Mouse (Mus musculus) frontal cortex, adult (tissue): Measurements from ENCODE around the gene Igfbp7.
A peak's percentile ranks its signal among the peaks of the same experiment; 100 is the strongest.

Source experiments
- ATAC-seq: cut with Nextera tagmentation; 2 replicates; pipeline ENCODE4 v1.9.2; 2017; ENCODE audit warnings: mild to moderate bottlenecking, moderate library complexity, mixed read lengths; ENCODE audit not compliant: low TSS enrichment

Gene Igfbp7

GRCm38 (mm10) chr5:77379434-77380135, 28.3 kb downstream of the Igfbp7 start:
- no peak for ATAC-seq

GRCm38 (mm10) chr5:77378027-77378426, 29.8 kb downstream of the Igfbp7 start:
- ATAC-seq = peak; percentile 54

- ATAC-seq = no peak
Observed at GRCm38 (mm10) chr5:77375546-77375945, 32.3 kb downstream of the Igfbp7 start.

DNA sequence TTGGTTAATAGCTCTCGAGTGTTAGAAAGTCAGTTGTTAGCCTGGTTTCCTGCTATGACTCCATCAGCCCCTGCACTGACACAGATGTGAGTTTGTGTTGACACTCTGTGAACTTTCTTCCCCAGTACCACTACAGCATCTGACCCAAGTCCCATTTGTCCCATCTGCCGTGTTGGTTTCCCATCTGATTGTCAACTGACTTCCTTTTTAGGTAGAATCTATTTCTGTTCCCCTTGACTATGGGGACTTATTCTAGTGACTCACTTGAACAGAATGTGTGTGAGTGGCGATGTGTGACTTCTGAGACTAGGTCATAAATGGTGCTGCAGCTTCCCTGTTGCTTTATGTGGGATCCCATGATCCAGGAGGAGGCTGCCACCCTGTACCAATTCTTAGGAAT, 32.9 kb downstream of the Igfbp7 start:
- peak; percentile 66 for ATAC-seq

- ATAC-seq = no peak
Observed at GRCm38 (mm10) chr5:77372778-77373177, 35.1 kb downstream of the Igfbp7 start.

DNA sequence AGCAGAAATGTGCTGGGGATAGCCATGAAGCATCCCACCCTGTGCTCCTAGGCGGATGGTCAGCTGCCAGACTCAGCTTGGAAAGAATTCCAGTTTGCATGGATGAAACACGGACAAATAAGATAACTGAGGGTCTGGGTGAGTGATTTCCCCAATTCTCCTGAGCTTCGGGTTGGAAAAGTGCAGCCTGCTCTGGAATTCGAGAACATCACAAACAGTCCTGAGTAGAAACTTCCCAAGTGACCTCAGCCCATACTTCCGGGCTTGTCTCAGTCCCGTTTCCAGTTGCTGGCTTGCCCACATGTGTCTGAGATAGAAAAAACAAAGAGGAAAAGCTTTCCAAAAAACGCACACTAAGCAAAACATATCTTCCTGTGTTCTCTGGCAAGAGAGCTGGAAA, 35.6 kb downstream of the Igfbp7 start:
- no peak for ATAC-seq

GRCm38 (mm10) chr5:77370378-77370892, 37.4 kb downstream of the Igfbp7 start:
- ATAC-seq = no peak

- no peak for ATAC-seq
Observed at GRCm38 (mm10) chr5:77369394-77369793, 38.4 kb downstream of the Igfbp7 start.

DNA sequence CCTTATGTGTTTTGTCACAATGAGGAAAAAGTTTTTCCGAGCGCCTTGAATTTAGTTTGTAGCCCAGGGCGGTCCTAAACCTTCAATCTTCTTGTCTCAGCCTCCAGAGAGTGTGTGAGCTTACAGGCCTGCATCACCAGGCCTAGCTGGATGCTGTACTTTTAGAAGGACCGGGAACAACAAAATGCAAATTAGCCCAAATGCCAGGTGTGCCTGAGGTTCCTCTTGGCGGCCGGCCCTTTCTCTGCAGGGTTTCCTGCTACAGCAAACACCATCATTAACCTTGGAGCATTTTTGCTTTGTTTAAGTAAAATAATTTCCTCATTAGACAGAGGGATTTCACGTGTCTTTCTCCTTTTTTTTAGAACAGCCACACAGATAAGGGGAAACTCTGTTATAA, 39.6 kb downstream of the Igfbp7 start:
- ATAC-seq = no peak

DNA sequence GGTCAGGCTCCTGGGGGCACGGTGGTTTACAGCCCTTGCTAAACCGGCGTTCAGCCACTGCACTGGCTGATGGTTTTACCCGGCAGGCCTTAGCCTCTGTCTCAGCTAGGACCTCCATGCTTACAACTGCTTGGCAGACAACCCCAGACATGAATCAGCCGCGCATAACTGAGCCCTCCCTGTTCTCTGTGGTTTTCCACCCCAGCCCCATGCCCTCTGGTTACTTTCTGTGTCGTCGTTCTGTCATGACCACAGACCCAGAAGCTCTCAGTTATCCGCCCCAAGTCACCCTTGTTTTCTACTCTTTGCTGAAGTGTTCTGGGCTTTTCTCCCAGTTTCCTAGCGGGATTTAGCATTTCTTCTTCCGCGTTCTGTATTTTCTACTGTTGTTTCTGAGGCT, 40.2 kb downstream of the Igfbp7 start:
- no peak for ATAC-seq

DNA sequence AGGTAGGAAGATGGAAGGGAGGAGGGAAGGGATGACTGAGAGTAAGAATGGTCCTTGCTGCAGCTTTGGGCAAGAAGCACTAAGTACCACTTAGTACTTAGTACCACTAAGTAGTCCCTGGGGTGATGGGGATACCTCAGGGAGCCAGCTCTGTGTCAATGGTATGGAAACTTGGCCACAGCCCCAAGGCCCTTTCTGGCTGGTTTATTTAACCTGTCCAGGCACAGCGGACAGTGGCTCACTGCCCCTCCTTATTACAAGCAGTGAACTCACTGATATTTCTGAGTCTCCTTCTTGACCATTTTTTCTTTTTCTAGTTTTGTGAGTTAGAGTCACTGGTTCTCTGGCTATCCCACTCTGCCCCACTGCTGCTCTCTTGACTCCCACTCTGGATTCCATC, 40.7 kb downstream of the Igfbp7 start:
- ATAC-seq = no peak

- ATAC-seq = 0 out of 2 replicates have a peak, but pooled peaks have one; percentile 3
Observed at GRCm38 (mm10) chr5:77366313-77366712, 41.5 kb downstream of the Igfbp7 start.

DNA sequence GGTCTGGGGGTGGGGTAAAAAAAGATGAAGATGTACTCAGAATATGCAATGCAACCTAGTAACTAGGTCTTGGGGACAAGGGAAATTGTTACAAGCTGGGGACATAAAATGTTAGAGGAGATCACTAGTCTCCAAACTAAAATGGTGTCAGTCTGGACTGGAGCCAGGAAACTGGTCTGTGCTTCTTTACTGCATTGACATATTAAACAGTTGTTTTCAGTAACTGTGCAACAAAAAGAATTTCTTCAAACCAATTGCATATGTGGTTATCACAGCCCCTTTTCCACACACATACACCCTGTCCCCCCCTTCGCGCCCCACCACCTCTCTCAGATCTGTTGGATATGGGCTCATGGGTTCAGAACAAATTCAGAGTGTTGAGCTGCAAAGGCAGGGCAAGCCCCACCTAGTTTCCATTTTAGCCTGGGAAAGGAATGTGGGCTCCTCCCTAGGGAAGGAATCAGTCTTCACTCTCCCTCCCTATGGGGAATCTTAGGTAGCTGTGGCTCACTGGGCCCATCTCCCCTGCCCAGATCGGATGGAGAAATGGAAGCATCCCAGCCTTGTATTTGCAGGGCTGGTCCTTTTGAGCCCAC, 43.3 kb downstream of the Igfbp7 start:
- no peak for ATAC-seq

GRCm38 (mm10) chr5:77363650-77364049, 44.2 kb downstream of the Igfbp7 start:
- ATAC-seq = peak; percentile 57

DNA sequence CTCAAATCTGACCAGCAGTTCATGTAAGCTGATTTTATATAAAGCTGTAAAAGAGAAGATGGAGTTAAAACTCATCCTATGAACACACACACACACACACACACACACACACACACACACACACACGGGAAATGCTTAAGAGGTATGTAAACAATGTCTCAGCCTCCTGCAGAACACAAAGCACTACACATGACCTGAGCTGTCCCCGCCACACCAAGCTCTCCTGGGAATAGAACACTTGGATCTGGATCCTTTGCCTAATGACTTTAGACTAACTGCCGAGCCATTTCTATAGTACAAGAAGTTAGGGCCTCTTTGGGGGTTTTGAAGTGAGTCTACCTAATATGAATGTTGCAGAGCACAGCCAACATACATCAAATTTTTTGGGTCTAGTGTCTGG, 45.7 kb downstream of the Igfbp7 start:
- no peak for ATAC-seq

GRCm38 (mm10) chr5:77361006-77361405, 46.8 kb downstream of the Igfbp7 start:
- peak; percentile 31; the same call in 1 of the 2 replicates for ATAC-seq

GRCm38 (mm10) chr5:77359971-77360370, 47.9 kb downstream of the Igfbp7 start:
- no peak for ATAC-seq

DNA sequence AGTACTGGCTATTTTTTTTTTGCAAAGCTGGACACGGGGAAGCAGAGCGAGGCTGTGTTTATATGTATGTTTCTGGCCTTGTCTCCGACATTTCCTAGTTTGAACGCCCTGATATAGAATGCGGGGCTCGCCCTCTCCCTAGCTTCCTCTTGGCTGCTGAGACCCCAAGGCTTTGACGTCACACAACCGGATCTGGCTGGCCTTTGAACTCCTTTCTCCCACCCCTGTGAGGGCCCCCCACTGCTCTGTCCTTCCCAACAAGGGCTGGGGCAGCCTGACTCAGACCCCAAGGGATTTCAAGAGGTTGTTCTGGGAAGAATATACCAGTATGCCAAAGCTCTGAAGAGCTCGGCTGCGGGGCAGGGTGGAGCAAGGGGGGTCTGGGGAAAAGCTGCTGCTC, 49.5 kb downstream of the Igfbp7 start:
- no peak for ATAC-seq

DNA sequence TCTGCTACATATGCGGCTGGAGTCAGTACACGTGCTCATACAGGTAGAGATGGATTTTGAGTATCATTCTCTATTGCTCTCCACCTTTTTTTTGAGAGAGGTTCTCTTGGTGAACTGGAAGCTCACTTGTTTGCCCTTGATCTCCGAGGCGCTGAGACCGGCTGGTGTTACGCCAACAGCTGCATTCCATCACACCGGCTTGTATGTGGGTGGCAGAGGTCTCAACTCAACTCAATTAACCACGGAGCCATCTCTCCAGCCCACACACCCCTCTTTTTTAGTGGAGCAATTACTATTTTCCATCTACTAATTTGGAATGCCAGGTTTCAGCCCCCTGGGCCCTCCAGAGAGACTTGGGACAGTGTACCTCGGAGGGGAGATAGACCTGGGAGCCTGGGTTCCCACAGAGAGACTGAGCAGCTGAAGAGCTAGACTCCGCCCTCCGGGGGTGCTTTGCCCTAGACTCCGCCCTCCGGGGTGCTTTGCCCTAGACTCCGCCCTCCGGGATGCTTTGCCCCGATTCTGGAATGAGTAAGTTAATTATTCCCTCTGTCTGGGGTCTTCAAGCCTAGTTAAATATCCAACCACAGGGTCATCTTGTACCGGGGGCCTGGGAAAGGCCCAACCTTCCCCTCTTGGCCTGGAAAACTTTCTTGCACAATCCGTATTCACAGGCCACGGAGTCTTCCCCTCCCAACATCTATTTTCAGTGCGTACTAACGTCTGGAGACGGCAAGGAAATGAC, 50.3 kb downstream of the Igfbp7 start:
- no peak for ATAC-seq

- no peak for ATAC-seq
Observed at GRCm38 (mm10) chr5:77355307-77356265, 52.3 kb downstream of the Igfbp7 start.

DNA sequence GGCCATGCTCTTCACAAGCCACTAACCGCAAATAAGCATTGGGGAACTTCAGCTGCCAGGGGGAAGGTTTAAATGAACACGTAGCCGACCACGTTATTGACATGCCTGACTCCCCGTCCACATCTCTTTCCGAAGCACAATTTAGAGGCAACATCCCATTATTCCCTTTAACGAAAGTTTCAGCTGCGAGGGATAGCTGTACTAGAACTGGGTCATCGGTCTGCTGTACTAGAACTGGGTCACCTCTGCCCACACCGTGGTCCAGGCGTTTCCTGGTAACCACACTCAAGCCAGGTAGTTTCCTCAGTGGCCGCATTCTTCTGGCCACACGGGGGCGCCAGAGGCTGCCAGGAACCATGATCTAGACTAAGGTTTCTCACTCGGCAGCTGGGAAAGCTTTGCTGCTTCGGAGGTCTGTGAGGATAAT, 53.5 kb downstream of the Igfbp7 start:
- ATAC-seq = peak; percentile 87

DNA sequence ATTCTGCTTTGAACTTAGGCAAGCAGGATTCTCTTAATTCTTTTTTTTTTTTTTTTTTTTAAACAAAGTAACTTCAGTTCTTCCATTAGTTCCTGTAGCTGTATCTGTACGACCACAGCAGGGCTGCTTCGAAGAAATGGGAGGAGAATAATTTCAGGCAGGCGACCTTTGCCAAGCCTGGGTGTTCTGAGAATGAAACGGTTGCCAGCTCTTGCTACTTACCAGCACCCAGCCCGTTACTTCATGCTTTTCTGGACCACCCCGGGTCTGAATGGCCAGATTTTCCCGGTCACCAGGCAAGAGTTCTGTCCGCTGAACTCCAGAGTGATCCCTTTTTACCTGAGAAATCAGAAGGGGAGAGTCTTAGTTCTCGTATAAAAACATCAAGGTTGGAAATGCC, 56.1 kb downstream of the Igfbp7 start:
- no peak for ATAC-seq
